Mouse (Mus musculus) T-cell, adult 2 months (primary cell): ENCODE results near the gene Dhrs7c.

Experiments used
- DNase-seq: peaks from one replicate; pipeline ENCODE4 v3.0.0; 2022; ENCODE audit warnings: low spot score

The Dhrs7c gene

DNA sequence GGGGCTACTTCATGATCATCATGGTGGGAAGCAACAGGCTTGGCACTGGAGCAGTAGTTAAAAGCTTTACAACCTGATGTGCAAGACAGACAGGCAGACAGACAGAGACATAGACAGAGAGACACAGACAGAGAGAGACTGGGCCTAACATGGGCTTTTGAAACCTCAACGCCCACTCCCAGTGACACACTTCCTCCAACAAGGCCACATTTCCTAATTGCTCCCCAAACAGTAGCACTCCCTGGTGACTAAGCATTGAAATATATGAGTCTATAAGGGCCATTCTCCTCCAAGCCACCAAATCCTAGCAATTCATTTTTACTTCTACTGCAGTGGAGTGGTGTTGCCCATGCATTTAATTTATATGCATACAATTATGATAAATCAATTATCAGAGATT, 41.8 kb downstream of the Dhrs7c start:
- no peak for DNase-seq

DNA sequence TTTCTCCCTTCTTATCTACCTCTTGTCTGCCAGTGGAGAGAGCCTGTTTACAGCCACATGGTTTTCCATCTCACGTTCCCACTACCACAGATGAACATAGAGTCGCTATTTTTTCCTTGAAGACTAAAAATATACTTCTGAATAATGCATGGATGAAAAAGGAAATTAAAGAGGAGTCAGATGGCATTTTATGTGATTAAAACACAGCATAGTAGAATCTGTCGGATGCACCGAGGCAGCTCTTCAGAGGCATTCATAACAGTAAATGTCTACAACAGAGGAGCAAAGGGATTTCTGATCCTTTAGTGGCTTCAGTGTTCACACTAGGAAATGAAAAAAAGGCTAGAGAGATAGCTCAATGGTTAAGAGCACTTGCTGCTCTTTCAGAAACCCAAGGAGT, 47.2 kb downstream of the Dhrs7c start:
- no peak for DNase-seq

DNA sequence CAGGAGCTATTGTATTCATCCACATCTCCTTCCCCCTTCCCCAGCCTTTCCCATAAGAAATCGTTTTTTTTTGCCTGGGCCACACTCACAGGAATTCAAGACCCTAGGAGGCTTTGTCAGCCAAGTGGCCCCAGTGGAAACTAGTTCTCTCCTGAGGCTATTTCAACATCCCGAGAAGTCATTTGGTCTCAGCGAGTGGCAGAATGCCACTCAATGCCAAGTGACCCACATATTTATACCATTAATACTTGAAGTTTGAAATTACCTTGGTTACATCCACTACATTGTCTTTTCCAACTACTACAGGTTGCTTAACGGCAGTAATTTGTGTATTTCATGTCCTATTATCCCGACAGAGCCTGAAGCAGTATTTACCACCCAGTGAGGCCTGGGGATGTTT, 53.8 kb downstream of the Dhrs7c start:
- DNase-seq: no peak

DNA sequence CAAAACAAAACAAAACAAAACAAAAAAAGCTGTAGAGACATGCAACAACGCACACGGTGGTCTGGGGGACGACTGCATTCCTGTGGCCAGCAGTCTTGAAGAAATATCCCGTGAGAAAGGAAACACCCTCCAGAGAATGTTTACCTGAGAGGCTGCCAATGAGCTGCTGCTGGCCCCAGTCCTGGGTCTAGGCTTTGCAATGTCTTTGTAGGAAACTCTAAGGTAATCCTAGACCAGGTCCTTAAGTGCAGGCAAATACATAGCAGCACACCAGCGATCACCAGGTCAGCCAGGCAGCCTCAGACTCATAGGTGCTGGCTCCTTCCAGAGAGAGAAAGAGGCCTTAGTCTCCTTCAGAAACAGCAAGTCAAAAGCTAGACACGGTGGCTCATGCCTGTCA, 56.0 kb downstream of the Dhrs7c start:
- DNase-seq: no peak

DNA sequence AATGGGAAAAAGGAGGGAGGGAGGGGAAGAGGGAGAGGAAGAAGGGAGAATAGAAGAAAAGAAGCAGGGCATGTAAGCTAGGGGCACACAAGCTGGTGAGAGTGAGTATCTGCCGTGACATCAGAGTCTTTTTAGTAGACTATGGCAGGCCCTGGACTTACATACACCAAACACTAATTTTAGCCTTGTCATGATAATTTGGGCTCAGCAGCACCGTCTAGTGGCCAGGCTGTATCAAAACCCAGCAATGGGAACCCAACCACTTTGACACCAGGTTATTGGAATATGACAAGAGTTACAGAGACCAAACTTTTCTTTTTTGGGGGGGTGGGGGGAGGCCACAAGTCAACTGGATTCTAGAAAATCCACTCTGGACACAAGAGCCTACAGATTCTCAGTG, 57.0 kb downstream of the Dhrs7c start:
- no peak for DNase-seq

DNA sequence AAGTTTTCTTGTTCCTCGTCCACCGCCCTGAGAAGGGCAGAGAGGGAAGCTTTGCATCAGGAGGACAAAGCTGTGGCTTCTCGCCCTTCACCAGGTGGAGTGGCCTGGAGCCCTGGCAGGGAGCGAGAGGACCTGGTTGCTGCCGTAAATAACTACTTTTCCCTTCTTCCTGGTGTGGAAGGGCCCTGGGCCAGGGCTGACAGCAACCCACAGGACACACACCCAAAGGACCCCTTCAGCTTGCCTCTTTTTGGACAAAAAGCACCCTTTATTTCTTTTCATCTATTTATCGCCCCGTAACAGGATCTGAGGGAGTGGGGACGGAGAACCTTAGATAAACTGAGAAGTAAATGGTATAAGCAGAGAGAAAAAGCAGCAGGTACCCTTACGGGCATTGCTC, 60.5 kb downstream of the Dhrs7c start:
- no peak for DNase-seq

DNA sequence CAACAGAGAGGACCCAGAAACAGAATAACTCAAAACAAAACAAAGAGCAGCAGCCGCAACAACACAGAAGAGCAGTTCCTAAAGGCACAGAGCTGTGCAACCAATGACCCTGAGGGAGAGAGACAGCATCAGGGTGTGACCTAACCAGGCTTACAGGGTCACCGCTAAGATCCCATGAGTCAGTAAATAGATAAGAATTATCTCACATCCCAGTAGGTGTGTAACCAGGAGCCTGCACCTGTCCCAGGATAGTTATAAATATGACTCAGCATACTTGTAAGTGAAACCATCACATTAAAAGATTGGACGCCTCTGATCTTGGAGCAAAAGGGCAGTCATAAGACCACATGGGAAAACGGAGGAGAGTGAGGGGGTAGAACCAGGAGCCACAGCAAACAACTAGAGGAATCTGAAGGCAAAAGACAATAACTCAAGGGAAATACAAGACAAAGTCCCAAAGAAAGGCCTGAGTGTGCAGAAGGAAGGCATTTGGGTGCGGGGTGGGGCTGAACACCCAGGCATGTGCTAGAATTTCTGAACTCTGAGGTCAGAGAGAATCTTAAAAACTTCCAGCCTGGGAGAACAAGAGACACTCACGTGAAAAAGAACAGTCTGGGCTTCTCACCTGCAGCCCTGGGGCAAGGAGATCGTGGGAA, 62.9 kb downstream of the Dhrs7c start:
- DNase-seq: no peak

DNA sequence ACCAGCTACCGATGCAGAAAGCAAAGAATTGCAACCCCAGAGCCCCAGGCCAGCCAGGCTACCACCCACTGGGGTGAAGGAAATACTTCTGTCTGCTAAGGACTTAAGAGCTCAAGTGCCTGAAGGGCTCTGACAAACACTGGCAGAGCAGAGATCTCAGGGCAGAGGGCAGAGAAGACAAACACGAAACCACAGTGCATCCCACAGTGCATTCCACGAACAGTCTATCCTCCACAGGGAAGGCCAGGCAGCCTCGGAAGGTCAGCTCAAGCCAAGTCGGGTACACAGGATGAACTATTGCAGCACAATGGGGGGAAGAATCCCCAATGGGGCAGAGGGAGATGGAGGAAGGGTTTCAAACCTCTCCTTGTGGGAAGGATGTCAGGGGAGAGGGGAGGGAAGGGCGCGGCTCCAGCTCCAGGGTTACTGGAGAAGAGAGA, 63.4 kb downstream of the Dhrs7c start:
- DNase-seq: no peak

DNA sequence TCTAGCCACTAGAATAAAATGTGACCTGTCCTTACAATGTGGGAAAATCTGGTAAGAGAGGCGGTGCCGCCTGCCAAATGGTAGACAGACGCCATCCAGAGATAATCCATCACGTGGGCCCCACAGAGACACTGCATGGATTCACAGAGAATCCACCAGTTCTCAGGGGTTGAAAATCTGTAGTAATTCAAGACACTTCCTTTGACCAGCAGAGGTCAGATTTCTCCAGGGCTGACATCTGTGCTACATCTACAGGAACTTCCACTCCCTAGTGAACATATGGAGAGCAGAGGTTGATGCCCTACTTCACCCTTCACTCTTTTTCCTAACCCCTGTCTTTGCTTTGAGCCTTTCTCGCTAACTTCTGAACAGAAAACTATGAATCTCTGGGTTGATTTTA, 67.1 kb downstream of the Dhrs7c start:
- DNase-seq: no peak
